13 mouse cellular contexts compared by ENCODE assay signal in genomic region chr7:62046452-62046809, GRCm38 (mm10).
DNase-seq lines count a peak whose midpoint lies in the region; ATAC-seq and TF ChIP-seq lines count a peak whose summit lies in the region.
"Had no signal": no experiment of that assay in that cellular context is flagged by ENCODE, and none has a peak within 500 bp of the region (broad histone marks: within the 10 kb centered on the region; RNA-seq: fewer than 3 reads in every experiment).

No protein-coding gene starts in this region.

- peaks cover 2% of the 10 kb centered on the region; the same call in 1 of the 2 replicates for H3K9me3 ChIP-seq in neural tube, embryonic 11.5 days (ENCODE audit: control insufficient read depth, low read length)
- H3K9me3 ChIP-seq in forebrain, postnatal 0 days (ENCODE audit: low read length), result no peaks in the 10 kb centered on the region
- H3K9me3 ChIP-seq in midbrain, embryonic 12.5 days, result 0 out of 2 replicates have a peak, but pooled peaks cover 4% of the 10 kb centered on the region
- no peaks in the 10 kb centered on the region; the same call in 1 of the 2 replicates for H3K9me3 ChIP-seq in neural tube, embryonic 15.5 days (replicated peaks)
- H3K9me3 ChIP-seq: stomach, embryonic 15.5 days had no signal

- H3K27ac ChIP-seq in neural tube, embryonic 11.5 days (ENCODE audit: low read depth, low read length), result no peak overlapping the region
- H3K27ac ChIP-seq in forebrain, postnatal 0 days (ENCODE audit: low read depth, low read length), result peak overlapping the region; percentile 57
- peak overlapping the region; percentile 60 for H3K27ac ChIP-seq in midbrain, embryonic 12.5 days (replicated peaks)
- H3K27ac ChIP-seq in neural tube, embryonic 15.5 days (replicated peaks), result peak overlapping the region; percentile 81
- H3K27ac ChIP-seq in cerebellum, adult 2 months (ENCODE audit: insufficient read depth, low read length), result no peak overlapping the region
- H3K27ac ChIP-seq: stomach, embryonic 15.5 days had no signal

- ATAC-seq in neural tube, embryonic 11.5 days (ENCODE audit: insufficient read depth, low FRiP score, low TSS enrichment), result 0 out of 2 replicates have a peak, but pooled peaks have one; percentile 65
- ATAC-seq in forebrain, postnatal 0 days, result peak; percentile 82
- ATAC-seq in midbrain, embryonic 12.5 days (ENCODE audit: low FRiP score, low read depth), result peak; percentile 76; the same call in 1 of the 2 replicates
- ATAC-seq in neural tube, embryonic 15.5 days (ENCODE audit: low FRiP score), result 0 out of 2 replicates have a peak, but pooled peaks have one; percentile 51
- ATAC-seq: CD4-positive, CD25-positive, alpha-beta regulatory T cell, adult 4 months had no signal

- H3K36me3 ChIP-seq in neural tube, embryonic 11.5 days (ENCODE audit: control insufficient read depth, insufficient read depth, low read length), result no peaks in the 10 kb centered on the region
- H3K36me3 ChIP-seq in forebrain, postnatal 0 days (ENCODE audit: insufficient read depth), result no peaks in the 10 kb centered on the region
- no peaks in the 10 kb centered on the region for H3K36me3 ChIP-seq in midbrain, embryonic 12.5 days
- H3K36me3 ChIP-seq in neural tube, embryonic 15.5 days, result no peaks in the 10 kb centered on the region
- H3K36me3 ChIP-seq: heart, embryonic 12.5 days; stomach, embryonic 15.5 days had no signal

- no peak overlapping the region for H3K4me2 ChIP-seq in neural tube, embryonic 11.5 days (ENCODE audit: low read depth)
- no peak overlapping the region for H3K4me2 ChIP-seq in forebrain, postnatal 0 days (ENCODE audit: low read depth)
- H3K4me2 ChIP-seq in midbrain, embryonic 12.5 days (replicated peaks), result no peak overlapping the region
- peak overlapping the region; percentile 28; the same call in 1 of the 2 replicates for H3K4me2 ChIP-seq in neural tube, embryonic 15.5 days
- H3K4me2 ChIP-seq: heart, embryonic 12.5 days; stomach, embryonic 15.5 days had no signal

- DNase-seq in neural tube, embryonic 11.5 days (ENCODE audit: low spot score), result no peak
- DNase-seq in neural tube, embryonic 10.5 days (ENCODE audit: extremely low spot score, low spot score), result no peak
- no peak for DNase-seq in forebrain, postnatal 0 days
- no peak for DNase-seq in gastrocnemius, postnatal 10 days
- DNase-seq in cerebellum, adult 2 months, result no peak
- DNase-seq: gastrocnemius, postnatal 36 days; kidney, adult 8-10 months; kidney, postnatal 4 days had no signal

- WGBS in neural tube, embryonic 11.5 days, result 78% methylated on average over 2 of the region's 2 CpGs
- WGBS in forebrain, postnatal 0 days, result 55% methylated on average over 2 of the region's 2 CpGs
- 70% methylated on average over 2 of the region's 2 CpGs for WGBS in midbrain, embryonic 12.5 days
- WGBS in neural tube, embryonic 15.5 days, result 68% methylated on average over 2 of the region's 2 CpGs
- 59% methylated on average over 2 of the region's 2 CpGs for WGBS in cerebellum, adult 2 months

- no peak overlapping the region for H3K9ac ChIP-seq in neural tube, embryonic 11.5 days (ENCODE audit: low read length)
- no peak overlapping the region for H3K9ac ChIP-seq in forebrain, postnatal 0 days
- H3K9ac ChIP-seq in midbrain, embryonic 12.5 days (replicated peaks), result no peak overlapping the region
- H3K9ac ChIP-seq in neural tube, embryonic 15.5 days (replicated peaks), result no peak overlapping the region
- H3K9ac ChIP-seq: heart, embryonic 12.5 days; stomach, embryonic 15.5 days had no signal

- H3K4me1 ChIP-seq in neural tube, embryonic 11.5 days (ENCODE audit: control insufficient read depth, insufficient read depth, low read length), result no peaks in the 10 kb centered on the region
- no peaks in the 10 kb centered on the region for H3K4me1 ChIP-seq in forebrain, postnatal 0 days (ENCODE audit: insufficient read depth)
- no peaks in the 10 kb centered on the region for H3K4me1 ChIP-seq in midbrain, embryonic 12.5 days
- H3K4me1 ChIP-seq in neural tube, embryonic 15.5 days, result no peaks in the 10 kb centered on the region
- H3K4me1 ChIP-seq in cerebellum, adult 2 months (ENCODE audit: control insufficient read depth, insufficient read depth, low read length), result no peaks in the 10 kb centered on the region
- H3K4me1 ChIP-seq: heart, embryonic 12.5 days; stomach, embryonic 15.5 days had no signal

- no peak for TF ChIP-seq POLR2A in cerebellum, adult 2 months (IDR thresholded peaks at IDR 0.05; ENCODE audit: borderline replicate concordance, insufficient read depth, low read length)

- H3K4me3 ChIP-seq in neural tube, embryonic 11.5 days (ENCODE audit: low read depth, low read length), result no peak overlapping the region
- no peak overlapping the region for H3K4me3 ChIP-seq in forebrain, postnatal 0 days (ENCODE audit: low read depth, low read length)
- no peak overlapping the region for H3K4me3 ChIP-seq in midbrain, embryonic 12.5 days
- no peak overlapping the region for H3K4me3 ChIP-seq in neural tube, embryonic 15.5 days (replicated peaks)
- no peak overlapping the region for H3K4me3 ChIP-seq in cerebellum, adult 2 months (replicated peaks; ENCODE audit: insufficient read depth, low read depth, low read length)
- H3K4me3 ChIP-seq: heart, embryonic 12.5 days; stomach, embryonic 15.5 days had no signal

- no peak for TF ChIP-seq CTCF in forebrain, postnatal 0 days (IDR thresholded peaks at IDR 0.05; ENCODE audit: low read depth)
- no peak for TF ChIP-seq CTCF in cerebellum, adult 2 months (IDR thresholded peaks at IDR 0.05; ENCODE audit: borderline replicate concordance, insufficient read depth, low read depth, low read length)

- H3K27me3 ChIP-seq in neural tube, embryonic 11.5 days (ENCODE audit: control insufficient read depth, insufficient read depth, low read length), result no peaks in the 10 kb centered on the region
- no peaks in the 10 kb centered on the region for H3K27me3 ChIP-seq in forebrain, postnatal 0 days (ENCODE audit: insufficient read depth, low read length)
- H3K27me3 ChIP-seq in midbrain, embryonic 12.5 days, result no peaks in the 10 kb centered on the region
- no peaks in the 10 kb centered on the region for H3K27me3 ChIP-seq in neural tube, embryonic 15.5 days (replicated peaks)
- H3K27me3 ChIP-seq in cerebellum, adult 2 months (ENCODE audit: control insufficient read depth, insufficient read depth, low read length), result no peaks in the 10 kb centered on the region
- H3K27me3 ChIP-seq: heart, embryonic 12.5 days; stomach, embryonic 15.5 days had no signal

Comparison
In these comparisons a context has a peak if more than half of its experiments do, and no peak if none do; other contexts are left out.
1. H3K27ac ChIP-seq: peak in forebrain, postnatal 0 days (single experiment), midbrain, embryonic 12.5 days (single experiment) and neural tube, embryonic 15.5 days (single experiment); none in neural tube, embryonic 11.5 days (single experiment) and cerebellum, adult 2 months (single experiment).
2. Peak in every context shown above with its lines, with median percentiles within 50 percentile points of each other: ATAC-seq.